Mouse (Mus musculus): ENCODE measurements around the gene Trp53rkb. TPM values are rescaled to one million over a fixed set of nuclear protein-coding genes. Genes with fewer than 3 reads are reported as not detected.
"Not testable (repeated sequence)": the region's sequence is repeated elsewhere in the genome, so short reads cannot be mapped to it uniquely, and the experiment has no call there.

Gene Trp53rkb
- polyA plus RNA-seq, 1 experiment from 2014 or later: 8.9 TPM

DNA sequence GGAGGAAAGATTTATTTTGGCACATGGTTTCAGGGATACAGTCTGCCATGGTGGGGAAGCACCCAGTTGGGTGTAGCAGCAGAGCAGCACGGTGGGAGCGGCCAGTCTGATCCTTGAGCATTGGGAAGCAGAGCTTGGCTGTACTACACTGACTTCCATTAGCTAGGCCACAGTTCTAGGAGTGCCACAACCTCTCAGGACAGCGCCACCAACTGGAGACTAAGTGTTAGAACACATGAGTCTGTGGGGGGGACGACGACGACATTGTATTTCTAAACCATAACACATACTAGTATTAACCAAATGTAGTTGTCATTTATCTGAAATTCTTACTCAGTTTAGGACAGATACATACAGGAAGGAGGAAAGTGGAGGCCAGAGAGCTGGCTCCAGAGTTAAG lies 8.0 kb upstream of the Trp53rkb start:
- Histone ChIP-seq H3K4me1 (replicated peaks; ENCODE audit: control insufficient read depth, insufficient read depth, low read length) (peaks cover 10% of the 10 kb centered on the region; the same call in 1 of the 2 replicates), H3K27ac (ENCODE audit: low read depth) (no peak overlapping the region), H3K27me3 (replicated peaks; ENCODE audit: control insufficient read depth, insufficient read depth, low read length) (no peaks in the 10 kb centered on the region), H3K9ac (ENCODE audit: low read length) (no peak overlapping the region), H3K9me3 (ENCODE audit: control insufficient read depth, low read length) (no peaks in the 10 kb centered on the region), H3K4me2 (ENCODE audit: low read length) (no peak overlapping the region), H3K4me3 (ENCODE audit: low read depth, low read length) (no peak overlapping the region), H3K36me3 (ENCODE audit: control insufficient read depth, insufficient read depth, low read length) (no peaks in the 10 kb centered on the region)
- DNase-seq (ENCODE audit: low spot score): no peak
- no peak for ATAC-seq (replicated peaks; ENCODE audit: low FRiP score, low TSS enrichment, low read depth)
- WGBS: 81% methylated on average over 6 of the region's 6 CpGs

GRCm38 (mm10) chr2:166786353-166787004 lies 5.9 kb upstream of the Trp53rkb start:
- DNase-seq (ENCODE audit: low spot score) (peak; percentile 90), ATAC-seq (replicated peaks; ENCODE audit: low FRiP score, low TSS enrichment, low read depth) (peak; percentile 92)
- Histone ChIP-seq H3K36me3 (ENCODE audit: control insufficient read depth, insufficient read depth, low read length) (no peaks in the 10 kb centered on the region), H3K9me3 (ENCODE audit: control insufficient read depth, low read length) (no peaks in the 10 kb centered on the region), H3K9ac (ENCODE audit: low read length) (peak overlapping the region; percentile 42), H3K4me1 (replicated peaks; ENCODE audit: control insufficient read depth, insufficient read depth, low read length) (peaks cover 10% of the 10 kb centered on the region; the same call in 1 of the 2 replicates), H3K27ac (ENCODE audit: low read depth) (no peak overlapping the region), H3K27me3 (replicated peaks; ENCODE audit: control insufficient read depth, insufficient read depth, low read length) (no peaks in the 10 kb centered on the region), H3K4me3 (ENCODE audit: low read depth, low read length) (peak overlapping the region; percentile 62), H3K4me2 (ENCODE audit: low read length) (peak overlapping the region; percentile 89)
- WGBS: under 1% methylated on average over 35 of the region's 35 CpGs

GRCm38 (mm10) chr2:166791738-166792137 lies 593 bp upstream of the Trp53rkb start:
- Histone ChIP-seq H3K36me3 (ENCODE audit: control insufficient read depth, insufficient read depth, low read length) (peaks cover 10% of the 10 kb centered on the region), H3K27me3 (replicated peaks; ENCODE audit: control insufficient read depth, insufficient read depth, low read length) (no peaks in the 10 kb centered on the region), H3K4me1 (replicated peaks; ENCODE audit: control insufficient read depth, insufficient read depth, low read length) (peaks cover 4% of the 10 kb centered on the region), H3K9me3 (ENCODE audit: control insufficient read depth, low read length) (no peaks in the 10 kb centered on the region), H3K4me3 (ENCODE audit: low read depth, low read length) (no peak overlapping the region), H3K4me2 (ENCODE audit: low read length) (no peak overlapping the region), H3K27ac (ENCODE audit: low read depth) (no peak overlapping the region), H3K9ac (ENCODE audit: low read length) (no peak overlapping the region)
- WGBS: 81% methylated on average over 5 of the region's 5 CpGs
- no peak for ATAC-seq (replicated peaks; ENCODE audit: low FRiP score, low TSS enrichment, low read depth)
- DNase-seq (ENCODE audit: low spot score): no peak

GRCm38 (mm10) chr2:166793542-166794214 lies 1.3 kb downstream of the Trp53rkb start:
- not testable (repeated sequence) for H3K9me3 ChIP-seq (ENCODE audit: control insufficient read depth, low read length); H3K4me1 ChIP-seq (replicated peaks; ENCODE audit: control insufficient read depth, insufficient read depth, low read length); H3K27me3 ChIP-seq (replicated peaks; ENCODE audit: control insufficient read depth, insufficient read depth, low read length)
- Histone ChIP-seq H3K4me2 (ENCODE audit: low read length) (peak overlapping the region; percentile 44), H3K4me3 (ENCODE audit: low read depth, low read length) (peak overlapping the region; percentile 63), H3K36me3 (ENCODE audit: control insufficient read depth, insufficient read depth, low read length) (peaks cover 26% of the 10 kb centered on the region), H3K27ac (ENCODE audit: low read depth) (peak overlapping the region; percentile 54), H3K9ac (ENCODE audit: low read length) (peak overlapping the region; percentile 72)
- ATAC-seq (replicated peaks; ENCODE audit: low FRiP score, low TSS enrichment, low read depth): peak; percentile 94
- DNase-seq (ENCODE audit: low spot score): peak; percentile 90
- under 1% methylated on average over 76 of the region's 76 CpGs for WGBS

- Histone ChIP-seq H3K9ac (ENCODE audit: low read length) (no peak overlapping the region), H3K27me3 (replicated peaks; ENCODE audit: control insufficient read depth, insufficient read depth, low read length) (no peaks in the 10 kb centered on the region), H3K27ac (ENCODE audit: low read depth) (no peak overlapping the region), H3K4me2 (ENCODE audit: low read length) (no peak overlapping the region), H3K4me3 (ENCODE audit: low read depth, low read length) (no peak overlapping the region), H3K36me3 (ENCODE audit: control insufficient read depth, insufficient read depth, low read length) (peaks cover 26% of the 10 kb centered on the region), H3K9me3 (ENCODE audit: control insufficient read depth, low read length) (no peaks in the 10 kb centered on the region), H3K4me1 (replicated peaks; ENCODE audit: control insufficient read depth, insufficient read depth, low read length) (no peaks in the 10 kb centered on the region)
- DNase-seq (ENCODE audit: low spot score) (no peak), ATAC-seq (replicated peaks; ENCODE audit: low FRiP score, low TSS enrichment, low read depth) (no peak)
- WGBS: 81% methylated on average over 11 of the region's 11 CpGs
Observed at GRCm38 (mm10) chr2:166799615-166800472, 7.5 kb downstream of the Trp53rkb start.

DNA sequence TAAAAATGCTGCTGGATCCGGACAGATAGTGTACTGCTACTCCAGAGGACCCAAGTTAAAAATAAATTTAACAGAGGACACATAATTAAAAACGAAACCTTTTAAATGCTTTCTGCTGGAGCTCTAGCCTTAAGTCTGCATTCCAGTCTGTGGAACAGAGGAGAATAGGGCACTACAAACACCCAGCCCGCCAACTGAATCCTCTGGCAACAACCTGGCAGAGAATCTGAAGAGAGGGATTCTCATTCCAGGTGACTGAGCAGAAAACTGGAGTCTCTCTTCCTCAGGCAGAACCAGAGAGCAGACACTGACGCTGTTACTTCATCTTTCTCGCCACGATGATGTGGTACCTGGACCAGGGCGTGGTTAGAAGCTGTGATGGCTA lies 8.1 kb downstream of the Trp53rkb start:
- Histone ChIP-seq H3K9me3 (ENCODE audit: control insufficient read depth, low read length) (no peaks in the 10 kb centered on the region), H3K4me2 (ENCODE audit: low read length) (no peak overlapping the region), H3K4me1 (replicated peaks; ENCODE audit: control insufficient read depth, insufficient read depth, low read length) (no peaks in the 10 kb centered on the region), H3K27me3 (replicated peaks; ENCODE audit: control insufficient read depth, insufficient read depth, low read length) (no peaks in the 10 kb centered on the region), H3K36me3 (ENCODE audit: control insufficient read depth, insufficient read depth, low read length) (peaks cover 26% of the 10 kb centered on the region), H3K9ac (ENCODE audit: low read length) (no peak overlapping the region), H3K4me3 (ENCODE audit: low read depth, low read length) (no peak overlapping the region), H3K27ac (ENCODE audit: low read depth) (no peak overlapping the region)
- ATAC-seq (replicated peaks; ENCODE audit: low FRiP score, low TSS enrichment, low read depth) (no peak), DNase-seq (ENCODE audit: low spot score) (no peak)
- 84% methylated on average over 7 of the region's 7 CpGs for WGBS

DNA sequence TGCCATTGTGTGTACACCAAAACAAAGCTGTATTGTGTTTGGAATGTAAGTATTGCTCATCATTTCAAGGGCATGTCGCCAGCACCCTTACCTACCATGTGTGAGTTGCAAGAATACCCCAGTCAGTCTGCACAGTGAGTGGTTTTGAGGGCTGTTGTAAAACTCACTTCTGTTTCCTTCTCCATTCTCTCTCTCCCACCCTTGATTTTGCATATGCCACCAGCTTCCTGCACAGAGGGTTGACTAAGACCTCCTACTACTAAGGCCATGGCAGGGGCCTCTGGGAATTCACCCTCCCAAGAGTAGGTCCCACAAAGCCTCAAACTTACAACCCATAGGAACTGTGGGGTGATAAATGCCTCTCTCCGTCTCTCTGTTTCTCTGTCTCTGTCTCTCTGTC lies 9.1 kb downstream of the Trp53rkb start:
- no peak overlapping the region for H3K4me3 ChIP-seq (ENCODE audit: low read depth, low read length)
- H3K4me1 ChIP-seq (replicated peaks; ENCODE audit: control insufficient read depth, insufficient read depth, low read length): no peaks in the 10 kb centered on the region; the same call in 1 of the 2 replicates
- no peaks in the 10 kb centered on the region for H3K27me3 ChIP-seq (replicated peaks; ENCODE audit: control insufficient read depth, insufficient read depth, low read length)
- no peak overlapping the region for H3K9ac ChIP-seq (ENCODE audit: low read length)
- H3K36me3 ChIP-seq (ENCODE audit: control insufficient read depth, insufficient read depth, low read length): peaks cover 18% of the 10 kb centered on the region
- H3K27ac ChIP-seq (ENCODE audit: low read depth): no peak overlapping the region
- H3K4me2 ChIP-seq (ENCODE audit: low read length): no peak overlapping the region
- DNase-seq (ENCODE audit: low spot score) (no peak), ATAC-seq (replicated peaks; ENCODE audit: low FRiP score, low TSS enrichment, low read depth) (no peak)
- no peaks in the 10 kb centered on the region for H3K9me3 ChIP-seq (ENCODE audit: control insufficient read depth, low read length)
- 74% methylated on average over 2 of the region's 2 CpGs for WGBS

DNA sequence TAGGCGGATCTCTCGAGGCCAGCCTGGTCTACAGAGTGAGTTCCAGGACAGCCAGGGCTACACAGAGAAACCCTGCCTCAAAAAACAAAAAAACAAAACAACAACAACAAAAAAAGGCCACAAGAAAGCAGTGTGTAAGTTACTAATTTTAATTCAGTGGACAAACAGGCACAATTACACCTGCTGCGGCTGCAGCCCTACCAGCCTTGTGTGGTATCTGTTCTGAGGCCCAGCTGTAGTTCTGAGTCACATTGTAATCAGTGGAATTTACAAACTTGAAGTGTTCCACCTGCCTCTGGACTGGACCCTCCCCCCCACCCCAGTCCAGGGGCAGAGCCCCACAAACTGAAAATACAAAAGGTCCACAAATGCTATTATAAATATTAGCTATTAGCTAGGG lies 11.0 kb downstream of the Trp53rkb start:
- no peak for ATAC-seq (replicated peaks; ENCODE audit: low FRiP score, low TSS enrichment, low read depth)

More for the DNA sequence above, 11.0 kb downstream of the Trp53rkb start:
- Histone ChIP-seq H3K4me1 (replicated peaks; ENCODE audit: control insufficient read depth, insufficient read depth, low read length) (no peaks in the 10 kb centered on the region; the same call in 1 of the 2 replicates), H3K4me2 (ENCODE audit: low read length) (no peak overlapping the region), H3K9me3 (ENCODE audit: control insufficient read depth, low read length) (no peaks in the 10 kb centered on the region), H3K4me3 (ENCODE audit: low read depth, low read length) (no peak overlapping the region), H3K27ac (ENCODE audit: low read depth) (no peak overlapping the region), H3K9ac (ENCODE audit: low read length) (no peak overlapping the region), H3K27me3 (replicated peaks; ENCODE audit: control insufficient read depth, insufficient read depth, low read length) (no peaks in the 10 kb centered on the region), H3K36me3 (ENCODE audit: control insufficient read depth, insufficient read depth, low read length) (no peaks in the 10 kb centered on the region; the same call in 1 of the 2 replicates)
- WGBS: 91% methylated on average over 3 of the region's 3 CpGs
- DNase-seq (ENCODE audit: low spot score): no peak

Data from intestine, embryonic 14.5 days (tissue).